Mouse (Mus musculus) left cerebral cortex, adult 9 months (tissue): Measurements from ENCODE around the gene Kirrel2.

Experiments used
- DNase-seq, 2 experiments: peaks; one replicate each; pipeline ENCODE4 v3.0.0; 2022; ENCODE audit warnings: low spot score in 2 of 2

Kirrel2 gene

DNA sequence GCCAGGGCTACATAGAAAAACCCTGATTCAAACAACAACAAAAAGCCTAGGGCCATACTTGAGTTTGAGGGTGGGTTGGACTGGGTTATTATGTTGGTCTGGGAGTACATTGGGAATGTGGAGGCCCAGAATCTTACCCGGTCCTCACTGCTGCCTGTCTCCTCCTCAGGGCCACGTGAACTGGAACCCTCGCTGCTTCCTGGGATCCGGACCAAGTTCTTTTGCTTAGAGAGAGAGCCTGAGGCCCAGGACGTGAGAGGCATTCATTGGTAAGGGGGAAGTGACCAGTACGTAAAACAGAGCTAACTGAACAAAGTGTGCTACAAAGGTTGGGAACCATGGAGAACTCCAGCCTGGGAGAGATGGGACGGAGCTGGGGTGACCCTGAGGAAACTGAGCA, 7.2 kb downstream of the Kirrel2 start:
- DNase-seq: no peak

DNA sequence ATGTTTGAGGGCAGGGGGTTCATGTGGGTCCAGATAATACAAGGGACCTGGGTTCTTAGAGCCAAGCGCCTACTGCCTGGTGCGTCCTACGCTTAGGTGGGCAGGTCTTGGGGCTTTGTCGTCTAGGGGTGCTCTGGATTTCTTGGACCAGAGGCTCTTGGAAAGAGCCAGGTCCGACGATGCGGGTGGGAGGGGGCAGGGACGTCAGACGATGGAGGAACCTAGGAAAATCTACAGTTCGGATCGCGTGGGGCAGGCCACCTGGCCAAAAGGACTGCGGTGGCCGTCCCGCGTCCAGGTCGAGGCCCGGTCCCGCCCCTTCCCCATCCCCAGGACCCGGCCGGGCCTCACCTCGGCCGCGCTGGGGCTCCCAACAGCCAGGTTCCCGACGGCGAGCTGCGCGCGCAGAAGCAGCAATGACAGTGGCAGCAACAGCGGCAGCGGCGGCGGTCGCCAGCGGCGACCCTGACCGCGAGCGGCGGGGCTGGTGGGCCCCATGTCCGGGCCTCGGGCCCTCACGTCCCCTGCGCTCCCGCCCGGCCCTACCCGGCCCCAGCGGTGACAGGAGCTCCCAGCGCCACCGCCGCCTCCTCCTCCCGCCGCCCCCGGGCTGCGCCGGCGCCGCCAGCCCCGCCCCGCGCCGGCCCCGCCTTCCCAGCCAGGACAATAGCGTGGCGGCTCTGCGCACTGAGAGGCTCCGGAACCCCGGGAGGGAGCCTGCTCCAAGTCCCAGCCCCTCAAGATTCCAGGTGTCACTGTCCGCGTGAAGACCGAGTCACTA, 12.3 kb downstream of the Kirrel2 start, which contains the start of gene Aplp1:
Gene Aplp1 (minus strand): TSS at position 565 of the 781 bp plus-strand sequence.
- peak in 1 of 2 experiments; percentile 81 for DNase-seq

- DNase-seq: peak in 1 of 2 experiments; percentile 80
These were observed 13.1 kb downstream of the Kirrel2 start for GRCm38 (mm10) chr7:30444154-30444970.

- DNase-seq: no peak
These were observed 13.8 kb downstream of the Kirrel2 start for GRCm38 (mm10) chr7:30443696-30444095.

GRCm38 (mm10) chr7:30440697-30441096, 16.8 kb downstream of the Kirrel2 start:
- DNase-seq: peak in 1 of 2 experiments; percentile 59

DNA sequence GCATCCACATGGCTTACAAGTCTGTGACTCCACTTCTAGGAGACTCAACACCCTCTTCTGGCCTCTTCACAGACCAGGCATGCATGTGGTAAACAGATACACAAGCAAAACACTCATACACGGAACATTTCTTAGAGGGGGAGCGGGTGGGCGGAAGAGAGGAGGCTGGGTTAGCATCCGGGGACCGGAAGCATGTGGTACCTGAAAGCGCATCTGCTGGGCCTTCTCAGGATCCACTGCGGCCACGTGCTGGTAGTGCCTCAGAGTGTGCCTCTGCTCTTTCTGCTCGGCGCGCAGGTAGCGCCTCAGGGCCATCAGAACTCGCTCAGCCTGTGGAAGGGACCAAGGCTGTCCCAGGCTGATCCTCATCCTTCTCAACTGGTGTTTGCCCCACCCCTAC, 17.8 kb downstream of the Kirrel2 start:
- DNase-seq: no peak

DNA sequence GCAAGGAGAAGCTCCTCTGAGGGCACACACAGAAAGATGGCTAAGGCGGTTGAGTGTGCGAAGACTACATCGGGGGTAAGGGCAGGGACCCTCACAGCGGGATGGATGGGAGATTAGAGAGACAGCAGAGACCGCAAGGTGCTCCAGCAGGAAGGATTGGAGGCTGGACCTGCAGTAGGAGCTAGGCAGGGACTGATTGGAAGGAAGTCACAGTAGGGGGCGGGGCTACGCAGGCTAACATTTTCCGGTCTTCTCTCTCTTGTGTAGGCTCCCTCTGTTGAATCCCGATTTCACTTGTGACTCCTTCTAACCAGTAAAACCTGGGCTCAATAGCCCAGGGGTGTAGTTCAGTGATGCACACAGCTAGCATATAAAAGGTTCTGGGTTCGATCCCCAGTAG, 20.6 kb downstream of the Kirrel2 start:
- DNase-seq: no peak

DNA sequence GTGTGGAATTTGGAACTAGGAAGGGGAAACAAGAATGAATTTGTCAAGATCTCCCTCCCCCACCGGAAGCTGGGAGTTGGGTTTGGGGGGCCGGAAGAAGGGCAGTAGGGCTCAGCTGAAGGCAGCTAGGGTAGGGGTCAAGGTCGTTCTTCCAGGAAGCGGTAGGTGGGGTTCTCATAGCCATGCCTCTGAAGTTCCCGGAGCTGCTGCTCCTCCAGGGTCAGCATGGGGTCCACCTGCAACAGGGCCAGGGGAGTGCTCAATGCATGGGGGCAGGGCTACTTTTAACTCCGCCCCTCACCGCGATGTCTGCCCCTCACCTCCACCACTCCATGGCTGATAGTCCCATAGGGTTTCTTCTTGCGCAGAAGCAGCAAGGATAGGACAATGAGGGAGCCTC, 22.3 kb downstream of the Kirrel2 start:
- DNase-seq: no peak

DNA sequence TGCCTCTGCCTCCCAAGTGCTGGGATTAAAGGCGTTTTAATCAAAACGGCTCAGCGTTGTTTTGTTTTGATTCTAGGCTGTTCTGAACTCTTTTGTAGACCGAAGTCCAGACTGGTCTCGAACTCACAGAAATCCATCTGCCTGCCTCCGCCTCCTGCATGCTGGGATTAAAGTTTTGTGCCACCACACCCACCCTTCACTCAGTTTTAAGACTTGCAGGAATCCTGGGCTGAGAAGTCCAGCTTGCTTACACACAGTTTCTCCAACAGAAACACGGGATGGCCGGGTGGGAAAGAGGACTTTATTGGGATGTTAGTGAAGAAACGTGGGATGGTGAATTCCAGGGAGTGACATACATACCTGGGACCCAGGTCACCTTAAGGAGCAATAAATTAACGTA, 22.8 kb downstream of the Kirrel2 start:
- no peak for DNase-seq

DNA sequence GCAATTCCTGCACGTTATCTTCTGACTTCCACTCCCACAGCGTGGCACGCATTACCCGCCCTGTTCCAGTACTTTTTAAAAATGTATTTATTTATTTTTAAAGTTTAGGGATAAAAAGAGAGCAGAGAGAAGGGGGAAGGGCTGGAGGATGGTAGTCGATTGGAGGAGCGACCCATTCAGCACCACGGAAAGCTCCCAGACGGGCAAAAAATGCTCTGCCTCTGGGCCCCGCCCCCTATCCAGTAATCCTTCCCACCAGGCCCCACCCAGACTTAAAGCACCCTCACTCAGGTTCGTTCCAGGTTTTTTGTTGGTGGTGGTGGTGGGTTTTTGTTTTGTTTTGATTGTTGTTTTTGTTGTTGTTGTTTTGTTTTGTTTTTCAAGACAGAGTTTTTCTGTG, 23.3 kb downstream of the Kirrel2 start:
- no peak for DNase-seq

GRCm38 (mm10) chr7:30431793-30432192, 25.7 kb downstream of the Kirrel2 start:
- DNase-seq: peak; percentile 75 to 93

- no peak for DNase-seq
These were observed 27.3 kb downstream of the Kirrel2 start for GRCm38 (mm10) chr7:30430191-30430590.

GRCm38 (mm10) chr7:30429327-30429726, 28.2 kb downstream of the Kirrel2 start:
- DNase-seq: no peak

DNA sequence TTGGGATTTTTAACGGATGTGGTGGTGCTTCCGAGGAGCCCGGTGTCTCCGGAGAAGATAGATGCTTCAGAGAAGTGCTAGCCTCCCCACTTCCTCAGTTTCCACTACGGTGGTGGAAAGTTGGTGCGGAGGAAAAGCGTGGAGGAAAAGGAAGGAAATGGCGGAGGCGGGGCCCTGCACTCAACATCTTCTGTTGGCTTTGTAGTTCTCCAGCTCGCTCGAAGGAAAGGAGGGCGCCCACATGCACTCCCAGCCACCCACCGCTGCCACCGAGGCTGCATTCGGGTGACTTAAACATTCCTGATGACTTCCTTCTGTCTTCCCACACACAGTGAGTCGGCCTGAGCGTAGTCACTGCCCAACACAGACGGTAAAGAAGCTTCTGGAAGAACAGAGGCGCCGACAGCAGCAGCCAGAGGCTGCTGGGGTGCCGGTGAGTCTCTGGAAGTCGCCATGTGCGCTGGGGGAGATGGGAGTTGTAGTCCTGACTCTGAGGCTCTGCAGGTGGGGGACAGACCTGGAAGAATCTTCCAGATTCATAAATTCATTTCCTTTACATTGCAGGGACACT, 34.3 kb downstream of the Kirrel2 start:
- DNase-seq: peak in 1 of 2 experiments; percentile 69

- DNase-seq: no peak
These were observed 34.9 kb downstream of the Kirrel2 start for GRCm38 (mm10) chr7:30422560-30422959.

DNA sequence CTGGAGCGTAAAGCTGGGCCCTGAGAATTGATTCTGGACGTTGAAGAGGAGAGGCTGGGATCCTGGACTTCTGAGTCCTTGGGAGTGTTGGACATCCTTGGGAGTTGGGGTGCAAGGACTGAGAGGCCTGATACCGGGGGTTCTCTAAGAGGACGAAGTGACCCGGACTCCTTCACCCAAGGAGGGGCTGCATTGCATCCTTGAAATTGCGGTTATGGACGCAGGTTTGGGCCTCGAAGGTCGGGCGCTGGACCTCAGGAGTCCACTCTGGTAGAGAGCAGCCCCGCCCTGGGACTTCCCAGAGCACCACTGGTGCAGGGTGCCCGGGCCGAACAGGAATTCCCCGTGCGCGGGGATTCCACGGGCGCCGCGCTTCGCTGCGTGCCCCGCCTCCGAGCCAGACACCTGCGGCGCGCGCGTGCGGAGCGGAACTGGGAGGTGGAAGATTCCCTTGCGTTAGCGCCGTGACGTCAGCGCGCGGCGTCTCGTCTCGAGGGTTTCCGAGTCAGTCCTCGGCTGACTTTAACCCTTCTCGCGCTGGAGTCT, 35.5 kb downstream of the Kirrel2 start:
- peak; percentile 79 to 92 for DNase-seq

- DNase-seq: no peak
These were observed 36.2 kb downstream of the Kirrel2 start, which contains the start of gene Nfkbid for GRCm38 (mm10) chr7:30421175-30421889. Gene Nfkbid, plus strand, starts transcription at chr7:30421732.

GRCm38 (mm10) chr7:30420673-30421072, 36.8 kb downstream of the Kirrel2 start:
- DNase-seq: no peak

DNA sequence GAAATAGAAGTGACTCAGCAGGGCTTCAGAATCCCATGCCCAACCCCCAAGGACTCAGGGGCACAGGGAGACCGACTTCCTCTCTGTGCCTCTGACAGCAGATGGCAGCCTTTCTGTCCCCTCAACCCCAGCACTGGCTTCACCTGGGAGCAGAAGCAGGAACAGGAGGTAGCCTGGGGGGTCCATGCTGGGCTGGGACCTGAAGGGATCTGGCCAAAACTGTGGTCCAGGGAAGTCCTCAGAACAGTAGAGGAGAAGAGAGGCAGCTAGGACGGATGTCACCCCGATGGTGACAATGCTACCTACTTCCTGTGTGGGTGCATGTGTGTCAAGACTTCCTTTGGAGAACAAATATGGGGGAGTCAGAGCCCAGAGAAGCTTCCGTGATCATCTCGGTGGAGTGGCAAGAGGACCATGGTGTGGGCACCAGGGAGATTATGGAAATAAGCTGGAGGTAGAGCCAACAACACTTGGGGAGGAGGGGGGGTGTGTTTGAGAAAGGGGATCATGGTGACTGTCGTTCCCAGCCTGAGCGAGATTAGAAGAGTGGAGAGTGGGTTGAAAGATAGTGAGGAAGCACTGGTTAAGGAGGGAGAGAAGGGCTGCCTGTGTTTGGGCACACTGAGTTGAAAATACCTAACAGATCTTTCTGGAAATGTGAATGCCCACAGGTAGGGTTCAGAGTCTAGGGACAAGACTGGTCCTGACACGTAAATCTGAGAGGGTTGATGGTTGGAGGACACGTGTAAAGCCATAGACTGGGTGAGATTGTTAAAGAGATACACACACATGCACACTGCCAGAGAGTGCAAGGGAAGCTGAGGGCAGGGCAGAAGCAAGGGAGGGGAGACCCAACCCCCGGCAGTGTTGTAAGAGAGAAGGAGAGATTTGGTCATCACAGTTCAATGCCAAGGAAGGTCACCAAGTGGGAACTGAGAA, 37.7 kb downstream of the Kirrel2 start, which contains the start of gene Hcst:
Gene Hcst (minus strand): TSS at position 294 of the 939 bp plus-strand sequence.
- no peak for DNase-seq

DNA sequence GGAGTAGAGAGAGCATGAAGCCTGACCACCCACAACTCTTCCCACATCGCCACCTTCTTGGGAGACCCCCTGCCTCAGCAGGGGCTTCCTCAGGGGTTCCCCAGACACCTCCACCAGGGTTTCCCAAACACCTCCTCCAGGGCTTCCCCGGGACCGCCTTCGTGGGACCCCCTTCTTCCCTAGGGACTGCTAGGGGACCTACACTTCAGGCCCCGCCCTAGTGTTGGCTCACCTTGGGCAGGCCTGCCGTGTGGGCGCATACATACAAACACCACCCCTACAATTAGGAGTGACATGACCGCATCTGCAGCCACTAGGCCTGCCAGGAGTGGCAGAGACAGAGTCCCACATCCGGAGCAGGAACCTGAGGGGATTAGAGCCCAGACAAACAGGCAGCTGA, 39.6 kb downstream of the Kirrel2 start:
- DNase-seq: no peak
